Mouse (Mus musculus) neutrophil, adult 5-6 weeks (primary cell): Measurements from ENCODE around the gene Krt9. TPM values are rescaled to one million over a fixed set of nuclear protein-coding genes. Genes with fewer than 3 reads are reported as not detected.
"Not testable (repeated sequence)": the region's sequence is repeated elsewhere in the genome, so short reads cannot be mapped to it uniquely, and the experiment has no call there.

Source experiments
- ATAC-seq: fragments of 151-379, 151-347 bp; 2 replicates; pipeline ENCODE4 v1.8.0; 2017; ENCODE audit warnings: mild to moderate bottlenecking, moderate TSS enrichment; ENCODE audit not compliant: insufficient number of reproducible peaks, poor library complexity, low FRiP score, severe bottlenecking; ENCODE audit errors: extremely low read depth
- total RNA-seq: library from RNA; stranded (forward); fragments of 200-1000 nt; gene quantifications from 2 replicates; pipeline ENCODE4 v1.2.3, GENCODE M21; 2017

Gene Krt9
- not detected in 2 replicates for total RNA-seq

GRCm38 (mm10) chr11:100192992-100193391, at the start of gene Krt9:
Gene Krt9 (minus strand): TSS chr11:100193246.
- no peak for ATAC-seq

- not testable (repeated sequence) for ATAC-seq
Observed at GRCm38 (mm10) chr11:100240272-100240671, 47.2 kb upstream of the Krt9 start.

DNA sequence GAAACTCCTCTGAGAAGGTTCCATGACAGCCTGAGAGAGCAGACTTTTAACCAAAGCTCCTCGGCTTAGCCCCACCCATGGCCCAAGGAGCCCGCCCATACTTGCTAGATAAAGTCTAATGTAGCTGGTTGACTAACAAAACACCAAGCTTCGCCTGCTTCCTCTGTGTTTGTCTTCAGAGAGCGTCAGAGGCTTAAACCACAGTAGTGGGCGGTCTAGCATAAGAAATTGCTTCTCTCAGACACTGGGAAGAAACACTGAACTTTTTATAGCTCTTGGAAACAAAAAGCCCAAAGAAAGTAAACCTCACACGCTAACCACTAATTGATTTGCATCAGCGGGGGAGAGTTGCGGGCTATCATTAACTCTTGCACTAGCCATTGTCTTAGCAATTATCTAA, 28.7 kb upstream of the Krt9 start:
- ATAC-seq, result no peak

DNA sequence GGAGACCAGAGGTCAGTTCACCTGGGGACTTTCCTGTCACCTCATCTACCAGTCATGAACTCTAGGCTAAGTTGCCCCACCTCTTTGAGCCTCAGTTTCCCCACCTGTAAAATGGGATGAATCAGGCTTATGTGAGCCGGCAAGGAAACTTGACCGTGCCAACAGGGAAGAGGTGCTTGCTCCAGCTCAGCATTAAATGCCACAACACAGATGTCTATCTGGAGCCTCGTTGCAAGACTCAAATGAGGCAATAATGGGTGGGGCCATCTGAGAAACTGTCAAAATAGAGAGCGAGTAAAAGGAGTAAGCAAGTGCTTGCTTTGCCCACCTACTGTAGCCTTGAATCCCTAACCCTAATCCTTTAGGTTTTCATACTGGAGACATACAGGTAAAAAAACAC, 26.3 kb upstream of the Krt9 start:
- ATAC-seq, result no peak

GRCm38 (mm10) chr11:100208542-100208941, 15.5 kb upstream of the Krt9 start:
- no peak for ATAC-seq

DNA sequence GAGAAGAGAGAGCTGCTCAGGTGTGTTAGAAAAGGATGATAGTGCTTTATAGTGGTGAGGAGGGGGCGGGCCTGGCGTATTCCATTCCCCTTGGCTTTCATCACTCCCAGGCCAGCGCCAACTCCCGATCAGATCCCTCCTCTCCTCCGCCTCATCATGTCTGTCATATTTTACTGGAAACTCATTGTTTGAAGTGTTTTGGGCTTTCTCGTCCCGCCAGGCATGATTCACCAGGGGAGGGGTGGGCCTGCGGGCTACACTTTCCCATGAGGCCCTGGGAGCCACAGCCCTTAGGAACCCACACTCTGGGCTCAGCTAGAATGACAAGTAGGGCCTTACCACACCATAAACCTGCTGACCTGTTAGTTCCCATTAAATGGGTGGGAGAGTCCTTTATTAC, 14.5 kb upstream of the Krt9 start, which contains the start of gene Krt14:
Gene Krt14, minus strand, starts transcription at position 51 of the 400 bp plus-strand sequence.
- ATAC-seq, result no peak

DNA sequence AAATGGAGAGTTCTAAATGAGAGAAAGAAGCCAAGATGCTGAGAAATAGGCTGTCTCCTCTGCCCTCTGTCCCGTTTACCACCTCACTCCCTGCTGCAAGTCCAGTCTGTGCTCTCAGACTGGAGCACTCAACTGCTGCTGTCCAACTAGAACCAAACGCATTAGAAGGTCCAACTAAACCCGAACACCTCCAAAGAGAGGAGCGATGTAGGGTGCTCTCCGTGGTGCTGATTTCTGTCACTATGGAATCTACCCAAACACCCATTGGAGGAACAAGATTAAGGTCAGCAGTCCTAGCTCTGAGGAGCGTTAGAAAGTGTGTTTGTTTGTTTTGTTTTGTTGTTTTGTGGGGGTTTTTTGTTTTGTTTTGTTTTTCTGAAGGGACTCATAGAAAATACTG, 10.4 kb upstream of the Krt9 start:
- ATAC-seq, result no peak

GRCm38 (mm10) chr11:100202906-100203305, 9.9 kb upstream of the Krt9 start:
- no peak for ATAC-seq

DNA sequence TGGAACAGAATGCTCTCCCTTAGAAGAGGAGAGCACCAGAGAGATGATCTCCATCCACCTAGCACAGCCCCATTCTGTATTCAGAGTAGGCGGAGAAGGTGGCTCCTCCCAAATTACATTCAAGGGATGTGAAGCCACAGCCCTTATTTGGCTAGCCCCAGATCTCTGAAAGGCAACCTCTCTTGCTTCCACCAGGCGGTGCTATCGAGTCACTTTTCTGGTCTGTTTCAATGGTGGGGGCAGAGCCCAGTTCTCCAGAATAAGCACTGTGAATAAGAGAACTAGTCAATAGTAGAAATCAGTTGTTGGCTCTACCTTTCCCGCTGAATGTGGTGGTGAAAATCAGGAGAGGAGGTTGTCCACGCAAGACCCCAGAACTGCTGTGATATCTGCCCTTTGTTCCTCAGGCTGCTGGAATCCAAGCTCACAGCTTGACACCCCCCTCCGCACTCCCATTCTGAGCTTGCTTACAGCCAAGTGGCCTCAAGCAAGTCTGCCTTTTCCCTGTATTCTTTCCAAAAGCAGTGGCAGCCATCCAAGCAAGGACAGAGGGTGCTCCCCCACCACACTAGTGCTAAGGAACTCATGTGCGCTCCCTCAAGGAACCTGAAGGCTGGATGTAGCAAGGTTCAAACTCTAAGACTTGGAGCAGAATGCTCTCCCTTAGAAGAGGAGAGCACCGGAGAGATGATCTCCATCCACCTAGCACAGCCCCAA, 7.2 kb upstream of the Krt9 start:
- ATAC-seq, result no peak

DNA sequence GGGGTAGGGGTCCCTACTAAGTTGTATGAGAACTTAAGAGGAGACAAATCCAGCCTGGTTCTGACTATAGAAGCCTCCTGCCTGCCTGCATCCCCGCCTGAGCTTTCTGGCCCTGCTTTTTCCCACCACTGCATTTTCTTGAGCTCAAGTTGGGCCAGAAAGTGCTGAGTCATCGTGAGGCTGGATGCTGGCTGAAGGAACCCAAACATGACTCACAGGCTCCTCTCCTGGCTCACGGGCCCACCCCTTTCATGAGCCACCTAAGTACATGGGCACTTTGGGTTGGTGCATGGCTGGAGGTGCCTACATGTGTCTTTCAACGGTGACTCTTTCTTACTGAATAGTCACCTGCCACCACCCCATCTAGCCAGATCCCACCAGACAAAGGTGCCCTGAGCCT, 5.6 kb upstream of the Krt9 start:
- no peak for ATAC-seq

GRCm38 (mm10) chr11:100191820-100192219, 1.2 kb downstream of the Krt9 start:
- ATAC-seq, result no peak

DNA sequence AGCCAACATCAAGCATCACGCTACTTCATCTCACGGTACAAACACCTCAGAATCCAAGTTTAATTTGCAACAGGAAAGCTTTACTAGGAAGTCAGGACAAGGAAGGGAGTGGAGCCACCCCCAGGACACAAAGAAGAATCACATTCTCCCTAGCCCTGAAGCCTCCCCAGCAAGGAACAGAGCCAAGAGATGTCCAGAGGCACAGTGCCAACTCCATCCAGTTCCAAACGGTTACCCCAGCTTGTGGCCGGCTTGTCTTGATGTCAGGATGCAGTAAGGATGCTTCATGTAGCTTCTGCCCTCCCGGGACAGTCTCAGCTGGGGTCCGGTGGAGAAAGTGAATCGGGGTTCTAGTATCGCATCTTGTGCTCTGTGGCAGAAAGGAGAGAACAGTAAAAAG, 6.3 kb downstream of the Krt9 start:
- no peak for ATAC-seq

DNA sequence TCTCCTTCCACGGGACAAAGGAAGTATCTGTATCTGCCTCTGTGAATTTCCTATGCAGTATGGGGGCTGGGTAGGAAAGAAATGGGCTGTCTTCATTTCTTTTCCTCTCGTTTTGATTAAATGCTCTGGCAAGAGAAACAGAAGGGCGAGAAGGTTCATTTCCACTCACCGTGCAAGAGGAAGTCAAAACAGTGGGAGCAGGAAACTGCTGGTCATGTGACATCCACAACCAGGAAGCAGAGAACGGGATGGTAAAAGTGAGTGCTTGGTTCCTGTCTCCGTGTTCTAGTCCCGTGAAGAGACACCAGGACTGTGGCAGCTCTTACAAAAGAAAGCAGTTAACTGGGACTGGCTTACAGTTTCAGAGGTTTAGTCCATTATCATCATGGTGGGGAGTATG, 11.3 kb downstream of the Krt9 start:
- no peak for ATAC-seq

DNA sequence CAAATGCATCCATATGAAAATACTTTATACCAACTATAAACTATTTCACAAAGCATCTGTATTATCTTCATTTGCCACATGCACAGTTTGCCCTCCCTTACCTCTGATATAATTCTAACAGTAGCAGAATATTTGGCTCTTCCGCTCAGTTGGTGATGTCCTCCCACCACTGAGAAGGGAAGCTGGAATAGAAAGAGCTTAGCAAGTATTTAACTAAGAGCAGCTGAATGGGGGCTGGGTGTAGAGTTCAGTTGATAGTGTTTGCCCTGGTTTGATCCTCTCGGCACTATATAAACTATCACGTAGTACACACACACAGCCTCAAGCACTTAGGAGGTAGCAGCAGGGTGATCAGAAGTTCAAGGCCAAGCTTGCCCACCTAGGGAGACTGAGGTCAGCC, 13.8 kb downstream of the Krt9 start:
- no peak for ATAC-seq

GRCm38 (mm10) chr11:100178307-100178706, 14.7 kb downstream of the Krt9 start:
- no peak for ATAC-seq

DNA sequence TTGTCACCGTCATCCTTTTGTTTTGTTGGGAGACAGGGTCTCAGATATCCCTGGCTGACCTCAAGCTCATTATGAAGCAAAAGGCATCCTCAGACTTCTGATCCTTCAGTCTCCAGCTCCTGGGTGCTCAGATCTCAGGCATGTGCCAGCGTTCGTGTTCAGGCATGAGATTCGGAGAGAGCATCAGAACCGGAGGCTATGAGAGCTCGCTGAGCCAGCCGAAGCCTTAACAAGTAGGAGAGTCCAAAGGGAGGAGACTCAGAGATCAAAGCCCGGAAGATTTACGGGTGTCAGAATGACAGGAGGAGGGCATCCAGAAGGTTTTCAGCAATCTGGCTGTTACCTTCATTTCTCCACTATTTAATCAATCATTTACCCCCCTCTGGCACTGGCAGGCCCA, 16.3 kb downstream of the Krt9 start:
- no peak for ATAC-seq

GRCm38 (mm10) chr11:100168765-100169762, 24.0 kb downstream of the Krt9 start:
- no peak for ATAC-seq

DNA sequence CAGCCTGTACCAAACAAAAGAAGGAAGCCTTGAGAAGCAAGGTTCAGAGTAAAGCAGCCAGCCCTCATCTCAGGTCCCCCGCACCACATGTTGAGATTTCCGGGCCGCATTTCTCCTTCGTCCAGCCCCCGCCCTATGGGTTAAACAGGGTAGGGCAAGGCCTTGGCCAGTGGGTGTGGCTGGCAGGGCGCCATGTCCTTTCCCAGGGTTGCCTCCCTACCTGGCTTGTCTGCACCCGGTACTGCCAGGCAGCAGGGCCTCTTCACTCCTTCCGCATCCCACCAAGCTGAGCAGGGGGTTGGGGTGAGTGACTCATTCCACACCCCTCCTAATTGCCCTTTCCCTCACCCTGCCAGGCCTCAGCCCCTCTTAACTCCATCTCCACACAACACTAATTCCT, 25.0 kb downstream of the Krt9 start:
- no peak for ATAC-seq

GRCm38 (mm10) chr11:100164392-100164791, 28.7 kb downstream of the Krt9 start:
- ATAC-seq, result no peak

- no peak for ATAC-seq
Observed at GRCm38 (mm10) chr11:100157908-100158477, 35.1 kb downstream of the Krt9 start.
